Mouse (Mus musculus): ENCODE data around the gene BC061212. TPM values are rescaled to one million over a fixed set of nuclear protein-coding genes. Genes with fewer than 3 reads are reported as not detected.
"Not testable (repeated sequence)": the region's sequence is repeated elsewhere in the genome, so short reads cannot be mapped to it uniquely, and the experiment has no call there.

The BC061212 gene
- not detected for total RNA-seq (2021)
- long read RNA-seq, experiment 1: 0 reads
- long read RNA-seq, experiment 2: 0 reads

DNA sequence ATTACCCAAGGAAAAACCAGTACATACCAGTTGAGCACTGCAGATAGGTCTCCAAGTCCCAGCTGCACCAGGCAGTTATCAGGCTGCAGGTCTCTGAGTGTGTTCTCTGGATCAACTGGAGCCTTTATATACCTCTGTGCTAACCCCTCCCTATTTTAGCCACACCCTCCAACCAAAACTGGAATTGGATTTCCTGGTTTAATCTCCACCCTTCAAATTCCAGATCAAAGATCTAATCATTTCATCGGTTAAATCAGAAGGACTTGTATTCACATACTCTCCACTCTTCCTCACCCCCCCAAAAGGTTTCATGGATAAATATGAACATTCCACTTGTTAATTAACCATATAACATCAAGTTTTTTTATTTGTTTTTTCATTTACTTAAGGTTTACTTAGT is at the start of gene BC061212:
BC061212 (minus strand) TSS at position 101 of the 400 bp plus-strand sequence.
- DNase-seq (ENCODE audit: low spot score): not testable (repeated sequence)

DNA sequence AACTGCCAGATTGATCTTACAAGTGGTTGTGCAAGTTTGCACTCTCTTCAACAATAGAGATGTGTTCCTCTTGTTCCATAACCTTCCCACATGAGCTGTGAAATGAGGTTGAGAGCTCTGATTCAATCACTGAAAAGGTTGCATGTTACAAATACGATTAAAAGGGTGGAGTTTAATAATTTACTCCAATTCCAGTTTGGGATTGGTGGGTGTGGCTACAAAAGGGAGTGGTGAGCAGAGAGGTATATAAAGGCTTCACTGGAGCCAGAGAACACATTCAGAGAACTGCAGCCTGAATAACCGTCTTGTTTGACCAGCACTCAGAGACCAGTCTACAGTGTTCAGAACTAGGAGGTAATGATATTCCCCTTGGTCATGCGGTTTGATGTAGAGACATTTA is 5.7 kb upstream of the BC061212 start, which contains the start of gene Gm6351:
Gm6351 (plus strand) TSS at position 301 of the 400 bp plus-strand sequence.
- DNase-seq (ENCODE audit: low spot score): not testable (repeated sequence)

Other genes with a start within 250 kb of the BC061212 start
- not detected for gene Gm7792, start 226.8 kb downstream of the BC061212 start, total RNA-seq (2021)
- not detected for gene Gm16429, start 141.5 kb downstream of the BC061212 start, total RNA-seq (2021)
- gene Gm6351, start 5.8 kb upstream of the BC061212 start, total RNA-seq (2021): not detected
- gene Gm3106, start 147.5 kb upstream of the BC061212 start, total RNA-seq (2021): not detected
- gene A430089I19Rik, start 236.3 kb upstream of the BC061212 start, total RNA-seq (2021): not detected
- gene Gm6502, start 243.9 kb upstream of the BC061212 start, total RNA-seq (2021): not detected

Data from gastrocnemius, adult 18-20 months (tissue).